Mouse (Mus musculus) cerebellum, postnatal 36 days (tissue): ENCODE measurements at regions not wholly inside any gene's neighbourhood (a gene's known extent, or its start where the extent isn't known, plus 50 kb on each side); places are given as distances from the start of the nearest gene placed in this dataset.
A peak's percentile ranks its signal among the peaks of the same experiment; 100 is the strongest.

Source experiments
- DNase-seq, 2 experiments: peaks; one replicate each; pipeline ENCODE4 v3.0.0; 2021 to 2022; ENCODE audit warnings: mixed read lengths in 2 of 2

GRCm38 (mm10) chr14:68022925-68023324 is 1271.2 kb downstream of the Synb start:
- no peak for DNase-seq

GRCm38 (mm10) chr14:68021240-68021639 is 1272.9 kb downstream of the Synb start:
- DNase-seq, result no peak

- DNase-seq, result no peak
Observed at GRCm38 (mm10) chr14:68020769-68021168, 1273.3 kb downstream of the Synb start.

GRCm38 (mm10) chr14:68018686-68019085 is 1275.4 kb downstream of the Synb start:
- no peak for DNase-seq

GRCm38 (mm10) chr14:67996790-67997417 is 1297.2 kb downstream of the Synb start:
- DNase-seq, result no peak

- DNase-seq, result no peak
Observed at GRCm38 (mm10) chr14:67993611-67994051, 1300.5 kb downstream of the Synb start.

- DNase-seq, result peak; percentile 62 to 76
Observed at GRCm38 (mm10) chr14:67993142-67993541, 1301.0 kb downstream of the Synb start.

GRCm38 (mm10) chr14:67992088-67992487 is 1302.0 kb downstream of the Synb start:
- no peak for DNase-seq

GRCm38 (mm10) chr14:67990271-67990670 is 1303.8 kb downstream of the Synb start:
- no peak for DNase-seq
